Mouse (Mus musculus): ENCODE data around the gene Irak1bp1.

- TF ChIP-seq TAL1 (IDR thresholded peaks at IDR 0.05; ENCODE audit: low read length) (no peak), GATA1 (IDR thresholded peaks at IDR 0.05; ENCODE audit: low read length) (no peak)
Measured at GRCm38 (mm10) chr9:82888645-82889044, 59.3 kb downstream of the Irak1bp1 start.
